Mouse (Mus musculus) liver, adult 2 months (tissue): ENCODE data around the gene Aacs. TPM values are rescaled to one million over a fixed set of nuclear protein-coding genes. Genes with fewer than 3 reads are reported as not detected.

Source experiments
- DNase-seq: peaks from one replicate; pipeline ENCODE4 v3.0.0-alpha.2; 2011; ENCODE audit warnings: low read depth, low spot score; ENCODE audit errors: extremely low read depth
- H3K27ac ChIP-seq: fragments of 200-500 bp; replicated peaks from 2 replicates; pipeline ENCODE4 v1.5.1; 2012; ENCODE audit warnings: low read depth, mild to moderate bottlenecking, control low read depth, inconsistent platforms, low read length; ENCODE audit not compliant: insufficient read depth
- H3K27me3 ChIP-seq: fragments of 200-500 bp; 2 replicates; pipeline ENCODE4 v1.6.1; 2012; ENCODE audit warnings: mild to moderate bottlenecking, moderate library complexity, low read length, inconsistent platforms; ENCODE audit not compliant: control insufficient read depth, insufficient read depth
- H3K36me3 ChIP-seq: fragments of 200-500 bp; 2 replicates; pipeline ENCODE4 v1.6.1; 2012; ENCODE audit warnings: low read length, inconsistent platforms; ENCODE audit not compliant: control insufficient read depth, insufficient read depth
- H3K4me1 ChIP-seq: fragments of 200-500 bp; 2 replicates; pipeline ENCODE4 v1.6.1; 2011; ENCODE audit warnings: low read length; ENCODE audit not compliant: control insufficient read depth, insufficient read depth
- H3K4me3 ChIP-seq: fragments of 200-500 bp; 2 replicates; pipeline ENCODE4 v1.5.1; 2011; ENCODE audit warnings: low read depth, mild to moderate bottlenecking, control low read depth, low read length, moderate library complexity; ENCODE audit not compliant: insufficient read depth
- H3K79me2 ChIP-seq: fragments of 200-500 bp; 2 replicates; pipeline ENCODE4 v1.6.1; 2012; ENCODE audit warnings: inconsistent platforms, mild to moderate bottlenecking, low read length, moderate library complexity; ENCODE audit not compliant: control insufficient read depth, insufficient read depth
- H3K9ac ChIP-seq: fragments of 200-500 bp; 2 replicates; pipeline ENCODE4 v1.6.1; 2012; ENCODE audit warnings: low read depth, mild to moderate bottlenecking, control low read depth, inconsistent platforms, low read length
- CTCF ChIP-seq: fragments of 200-500 bp; IDR thresholded peaks from 2 replicates; pipeline ENCODE4 v1.5.1; 2011; ENCODE audit warnings: low read depth, low read length, control low read depth
- POLR2A ChIP-seq: fragments of 200-500 bp; IDR thresholded peaks from 2 replicates; pipeline ENCODE4 v1.6.1; 2011; ENCODE audit warnings: low read length, control low read depth; ENCODE audit not compliant: insufficient read depth; ENCODE audit errors: extremely low read depth
- WGBS: fragments of 180-500 bp; shearing (Covaris S2); methylation state at CpG from one replicate; pipeline ENCODE4 v1.1.7; 2018; 5-methylcytosine and 5-hydroxymethylcytosine counted together
- polyA plus RNA-seq: library from polyadenylated mRNA; depleted of rRNA; stranded (reverse); fragments of >200 nt; gene quantifications from 2 replicates; pipeline ENCODE4 v1.2.3, GENCODE M21; 2012
- total RNA-seq: library from RNA; depleted of rRNA; stranded (reverse); fragments of >200 nt; gene quantifications from 2 replicates; pipeline ENCODE4 v1.2.3, GENCODE M21; 2014

Aacs gene
- total and polyA plus RNA-seq, 2 experiments: 40.9 to 190 TPM

DNA sequence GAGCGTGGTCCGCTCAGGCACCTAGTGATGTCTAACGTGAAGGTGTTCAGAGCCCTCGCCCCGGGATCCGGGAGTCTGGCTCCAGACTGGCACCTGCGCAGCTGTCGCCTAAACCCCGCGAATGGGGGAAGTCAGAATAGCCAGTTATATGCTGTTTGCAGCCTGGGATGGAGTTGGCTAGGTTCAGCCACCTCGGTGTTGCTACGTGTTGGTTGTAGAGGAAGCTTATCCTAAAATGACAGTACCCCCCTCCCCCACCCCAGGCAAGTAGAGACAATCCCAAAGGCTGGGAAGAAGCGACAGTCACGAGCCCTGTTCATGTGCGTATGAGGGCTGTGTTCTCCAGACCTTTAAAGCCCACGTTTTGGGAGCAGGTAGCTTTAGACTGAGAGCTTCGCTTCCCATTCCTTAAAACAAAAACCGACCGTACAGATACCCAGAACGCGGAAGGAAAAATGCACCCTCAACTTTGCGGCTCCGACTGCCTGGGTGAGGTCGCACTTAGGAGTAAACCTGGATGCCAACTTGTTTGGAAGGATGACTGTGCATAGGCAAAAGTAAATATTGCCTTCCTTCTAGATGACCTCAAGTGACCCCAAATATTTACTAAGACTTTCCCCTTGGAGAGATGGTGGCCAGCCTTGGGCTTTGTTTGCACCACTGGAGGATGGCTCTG, 57.7 kb downstream of the Aacs start:
- no peaks in the 10 kb centered on the region for H3K4me1 ChIP-seq
- DNase-seq: no peak
- H3K79me2 ChIP-seq: no peaks in the 10 kb centered on the region
- H3K36me3 ChIP-seq: no peaks in the 10 kb centered on the region
- TF ChIP-seq POLR2A (no peak), CTCF (no peak)
- peaks cover 25% of the 10 kb centered on the region for H3K27me3 ChIP-seq
- 2% methylated on average over 24 of the region's 24 CpGs for WGBS
- no peak overlapping the region for H3K4me3 ChIP-seq
- H3K9ac ChIP-seq: no peak overlapping the region
- H3K27ac ChIP-seq: no peak overlapping the region

DNA sequence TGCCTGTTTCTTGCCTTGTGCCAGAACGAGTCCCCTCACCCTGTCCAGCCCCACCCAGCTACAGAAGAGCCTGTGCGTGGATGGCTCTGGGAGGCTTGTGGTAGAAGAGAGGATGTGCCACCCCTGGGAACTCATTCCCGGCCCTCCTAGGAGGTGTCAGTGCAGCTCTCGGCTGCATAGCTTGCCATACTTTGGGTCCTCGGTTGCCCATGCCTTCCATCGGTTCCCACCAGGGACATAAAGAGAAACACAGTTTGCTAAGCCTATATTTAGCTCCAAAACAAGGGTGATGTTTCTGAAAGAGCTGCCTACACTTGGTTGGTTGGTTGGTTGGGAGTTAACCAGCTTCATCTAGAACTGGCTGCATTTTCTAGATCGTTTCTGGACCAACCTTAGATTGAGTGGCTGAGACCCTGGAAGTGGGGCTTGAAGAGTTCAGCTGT, 58.6 kb downstream of the Aacs start:
- no peak for TF ChIP-seq POLR2A
- no peak for TF ChIP-seq CTCF
- H3K4me3 ChIP-seq: no peak overlapping the region
- H3K36me3 ChIP-seq: no peaks in the 10 kb centered on the region
- WGBS: 6% methylated on average over 7 of the region's 7 CpGs
- H3K4me1 ChIP-seq: no peaks in the 10 kb centered on the region
- H3K9ac ChIP-seq: no peak overlapping the region
- H3K27ac ChIP-seq: no peak overlapping the region
- DNase-seq: no peak
- H3K79me2 ChIP-seq: no peaks in the 10 kb centered on the region
- peaks cover 25% of the 10 kb centered on the region for H3K27me3 ChIP-seq

DNA sequence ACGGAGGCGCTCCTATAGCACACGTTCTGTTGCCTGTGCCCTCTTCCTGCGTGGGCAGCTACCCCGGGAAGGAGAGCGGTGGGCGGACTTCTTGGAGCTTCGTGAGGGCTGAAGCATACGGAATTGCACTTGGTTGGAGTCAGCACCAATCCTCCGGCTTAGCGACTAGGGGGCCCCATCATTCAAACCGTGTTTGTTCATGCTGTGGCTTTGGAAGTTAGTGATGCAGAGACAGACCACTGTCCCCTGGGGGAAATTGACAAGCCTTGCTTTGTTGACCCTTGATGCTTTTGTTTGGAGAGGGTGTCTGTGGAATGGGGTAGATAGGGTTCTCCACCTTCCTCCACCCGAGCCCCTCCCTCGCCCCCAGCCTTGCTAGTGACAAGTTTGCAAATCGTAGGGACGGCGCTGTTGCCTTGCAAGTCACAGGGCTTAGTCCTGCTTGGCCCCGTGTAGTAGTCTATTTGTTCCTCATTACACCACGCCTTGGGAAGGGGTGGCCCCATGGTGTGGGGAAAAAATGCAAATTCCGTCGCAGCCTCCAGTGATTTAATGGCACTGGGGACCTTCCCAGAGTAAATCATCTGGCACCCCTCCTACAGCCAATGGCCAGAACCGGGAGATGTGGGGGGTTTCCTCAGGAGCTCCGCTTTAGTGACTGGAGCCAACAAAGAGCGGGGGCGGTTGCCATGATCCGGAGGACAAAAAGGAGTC, 59.2 kb downstream of the Aacs start:
- no peak overlapping the region for H3K4me3 ChIP-seq
- no peaks in the 10 kb centered on the region for H3K36me3 ChIP-seq
- no peaks in the 10 kb centered on the region for H3K79me2 ChIP-seq
- DNase-seq: no peak
- H3K27me3 ChIP-seq: peaks cover 25% of the 10 kb centered on the region
- no peak overlapping the region for H3K9ac ChIP-seq
- no peak for TF ChIP-seq POLR2A
- no peak for TF ChIP-seq CTCF
- 4% methylated on average over 26 of the region's 26 CpGs for WGBS
- H3K4me1 ChIP-seq: no peaks in the 10 kb centered on the region
- no peak overlapping the region for H3K27ac ChIP-seq

DNA sequence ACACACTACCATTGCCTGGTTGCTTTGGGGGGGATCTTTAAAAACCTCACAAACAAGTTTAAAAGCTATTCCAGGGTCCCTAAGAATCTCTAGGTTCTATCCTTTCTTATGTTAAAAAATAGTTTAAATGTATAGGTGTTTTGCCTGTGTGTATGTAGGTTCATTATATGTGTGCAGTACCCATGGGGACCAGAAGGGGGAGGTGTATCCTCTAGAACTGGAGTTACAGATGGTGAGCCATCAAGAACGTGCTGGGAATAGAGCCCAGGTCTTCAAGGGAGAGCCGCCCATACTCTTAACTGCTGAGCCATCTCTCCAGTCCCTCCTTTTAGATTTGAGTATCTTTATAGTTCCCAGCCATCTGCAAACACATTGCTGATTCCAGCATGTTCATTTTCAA, 69.5 kb downstream of the Aacs start:
- Histone ChIP-seq H3K36me3 (no peaks in the 10 kb centered on the region), H3K4me1 (no peaks in the 10 kb centered on the region), H3K79me2 (no peaks in the 10 kb centered on the region), H3K27ac (no peak overlapping the region), H3K9ac (no peak overlapping the region), H3K4me3 (no peak overlapping the region), H3K27me3 (no peaks in the 10 kb centered on the region)
- no peak for DNase-seq
- 94% methylated on average over 2 of the region's 2 CpGs for WGBS
- no peak for TF ChIP-seq CTCF
- no peak for TF ChIP-seq POLR2A

DNA sequence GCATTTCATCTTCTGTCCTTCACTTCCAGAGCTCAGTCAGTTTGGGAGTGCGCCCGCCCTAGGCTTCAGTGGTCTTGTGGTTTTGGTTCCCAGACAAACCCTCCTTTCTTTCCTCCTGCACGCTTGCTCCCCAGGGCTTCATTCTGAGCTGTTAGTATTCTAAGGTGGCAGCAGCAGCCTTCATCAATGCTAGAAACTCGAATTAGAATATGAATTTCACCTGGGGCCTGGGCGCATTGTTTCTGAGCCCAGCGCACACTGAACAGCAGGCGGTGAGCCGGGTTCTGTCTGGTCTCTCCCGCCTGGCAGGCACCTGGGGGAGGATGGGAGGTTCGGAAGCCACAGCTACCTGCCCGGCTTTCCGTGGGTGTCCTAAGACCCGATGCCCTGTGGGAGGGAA, 70.7 kb downstream of the Aacs start:
- no peak for DNase-seq
- no peak overlapping the region for H3K9ac ChIP-seq
- no peak overlapping the region for H3K27ac ChIP-seq
- H3K27me3 ChIP-seq: no peaks in the 10 kb centered on the region
- TF ChIP-seq CTCF (no peak), POLR2A (no peak)
- H3K4me3 ChIP-seq: no peak overlapping the region
- WGBS: 43% methylated on average over 13 of the region's 13 CpGs
- H3K4me1 ChIP-seq: no peaks in the 10 kb centered on the region
- H3K79me2 ChIP-seq: no peaks in the 10 kb centered on the region
- no peaks in the 10 kb centered on the region for H3K36me3 ChIP-seq

DNA sequence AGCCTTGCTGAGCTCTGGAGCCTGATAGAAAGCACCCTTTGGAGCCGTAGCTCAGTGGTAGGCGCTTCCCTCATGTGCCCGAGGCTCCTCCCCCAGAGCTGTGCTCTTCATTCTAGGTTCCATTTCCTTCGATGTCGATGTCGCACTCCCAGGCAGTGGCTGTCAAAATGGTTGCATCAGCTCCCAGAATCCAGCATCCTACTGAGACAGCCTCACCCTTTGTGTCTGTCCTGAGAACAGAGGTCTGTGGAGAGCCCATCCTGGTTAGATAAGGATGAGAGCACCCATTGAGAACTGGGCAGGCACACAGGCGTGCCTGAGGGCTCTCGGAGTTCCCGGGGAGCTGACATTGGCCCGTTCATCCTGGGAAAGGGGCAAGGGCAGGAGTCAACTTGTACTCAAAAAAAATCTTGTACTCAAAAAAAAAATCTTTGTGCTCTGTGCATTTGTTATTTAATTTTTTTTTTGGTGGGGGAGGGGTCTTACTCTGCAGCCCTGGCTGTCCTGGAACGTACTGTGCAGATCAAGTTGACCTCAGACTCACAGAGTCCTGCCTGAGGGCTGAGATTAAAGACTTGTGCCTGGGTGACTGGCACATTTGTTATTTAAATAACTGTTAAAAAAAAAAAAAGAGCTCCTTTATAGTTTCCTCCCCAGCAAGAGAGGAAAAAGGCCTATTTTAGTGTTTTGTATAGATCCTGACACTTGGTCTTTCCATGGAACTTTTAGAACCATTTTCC, 74.3 kb downstream of the Aacs start:
- no peaks in the 10 kb centered on the region for H3K27me3 ChIP-seq
- no peak overlapping the region for H3K27ac ChIP-seq
- H3K4me3 ChIP-seq: no peak overlapping the region
- no peaks in the 10 kb centered on the region for H3K79me2 ChIP-seq
- WGBS: 46% methylated on average over 11 of the region's 11 CpGs
- no peak for DNase-seq
- H3K9ac ChIP-seq: no peak overlapping the region
- H3K4me1 ChIP-seq: no peaks in the 10 kb centered on the region
- H3K36me3 ChIP-seq: no peaks in the 10 kb centered on the region
- TF ChIP-seq POLR2A (no peak), CTCF (no peak)
